Mouse (Mus musculus) limb, embryonic 13.5 days (tissue): ENCODE measurements around the gene Shroom3. TPM values are rescaled to one million over a fixed set of nuclear protein-coding genes. Genes with fewer than 3 reads are reported as not detected.
A peak's percentile ranks its signal among the peaks of the same experiment; 100 is the strongest.

Experiments
- ATAC-seq: fragments of 200-750 bp; cut with Nextera tagmentation; 2 replicates; pipeline ENCODE4 v1.8.0; 2017; ENCODE audit warnings: low read depth, moderate number of reproducible peaks, moderate TSS enrichment; ENCODE audit not compliant: low FRiP score
- H3K27ac ChIP-seq: fragments of 300-500 bp; sonication (generic); 2 replicates; pipeline ENCODE4 v1.5.1; 2015; ENCODE audit warnings: inconsistent platforms, mild to moderate bottlenecking, moderate library complexity
- H3K27me3 ChIP-seq: fragments of 300-500 bp; sonication (generic); 2 replicates; pipeline ENCODE4 v1.6.1; 2015; ENCODE audit warnings: mild to moderate bottlenecking, inconsistent platforms
- H3K36me3 ChIP-seq: fragments of 300-500 bp; sonication (generic); 2 replicates; pipeline ENCODE4 v1.6.1; 2015; ENCODE audit warnings: inconsistent platforms, mild to moderate bottlenecking, moderate library complexity
- H3K4me1 ChIP-seq: fragments of 300-500 bp; sonication (generic); 2 replicates; pipeline ENCODE4 v1.6.1; 2015; ENCODE audit warnings: inconsistent platforms
- H3K4me2 ChIP-seq: fragments of 300-500 bp; sonication (generic); replicated peaks from 2 replicates; pipeline ENCODE4 v1.6.1; 2015; ENCODE audit warnings: inconsistent platforms, mild to moderate bottlenecking, moderate library complexity
- H3K4me3 ChIP-seq: fragments of 300-500 bp; sonication (generic); 2 replicates; pipeline ENCODE4 v1.5.1; 2015; ENCODE audit warnings: moderate library complexity, mild to moderate bottlenecking, inconsistent platforms
- H3K9ac ChIP-seq: fragments of 300-500 bp; sonication (generic); 2 replicates; pipeline ENCODE4 v1.6.1; 2015; ENCODE audit warnings: mild to moderate bottlenecking, inconsistent platforms
- H3K9me3 ChIP-seq: fragments of 300-500 bp; sonication (generic); 2 replicates; pipeline ENCODE4 v1.6.1; 2016; ENCODE audit warnings: inconsistent platforms
- WGBS: fragments of 180-500 bp; shearing (Covaris S2); methylation state at CpG from one replicate; pipeline ENCODE4 v1.1.7; 2015; 5-methylcytosine and 5-hydroxymethylcytosine counted together
- polyA plus RNA-seq: library from polyadenylated mRNA; unstranded; fragments of >200 nt; fragmentation: Nextera tagmentation; extraction: Ambion mirVana; gene quantifications from 2 replicates; pipeline ENCODE4 v1.2.1, GENCODE M21; 2015

Shroom3 gene
- polyA plus RNA-seq, 1 experiment from 2014 or later, result 3.8 TPM

DNA sequence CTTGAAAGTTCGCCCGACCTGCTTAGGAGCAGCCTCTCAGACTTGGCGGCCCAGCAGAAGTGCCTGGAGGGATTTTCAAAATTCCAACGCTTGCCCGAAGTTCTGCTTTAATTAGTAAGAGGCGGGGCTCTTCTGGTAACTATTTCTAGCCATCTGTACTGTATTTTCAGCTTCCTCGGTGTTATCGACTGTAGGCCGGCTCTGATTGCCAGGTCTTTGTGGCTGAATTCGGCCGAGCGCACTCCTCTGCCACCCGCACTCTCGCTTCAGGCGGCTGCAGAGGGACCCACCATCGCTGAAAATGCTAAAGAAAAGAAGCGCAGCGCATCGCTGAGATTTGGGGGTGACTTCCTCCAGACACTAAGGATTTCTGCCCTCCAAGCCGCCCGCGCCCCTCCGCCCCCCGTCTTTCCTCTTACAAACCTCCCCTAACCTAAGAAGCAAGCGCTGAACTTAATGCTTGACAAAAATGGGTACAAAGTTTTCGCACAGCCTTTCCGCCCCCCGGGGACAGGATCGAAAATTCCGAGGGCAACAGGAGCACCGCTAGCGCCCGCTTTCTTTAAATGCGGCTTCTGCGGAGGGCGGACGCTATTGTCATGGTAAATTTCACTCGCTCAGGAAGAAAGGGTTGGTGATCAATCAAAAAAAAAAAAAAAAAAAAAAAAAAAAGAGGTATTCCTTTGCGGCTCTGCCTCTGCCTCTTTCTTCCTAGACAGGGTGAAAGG lies 450 bp upstream of the Shroom3 start:
- Histone ChIP-seq H3K27ac (peak overlapping the region; percentile 72; the same call in 1 of the 2 replicates), H3K4me3 (peak overlapping the region; percentile 60), H3K36me3 (no peaks in the 10 kb centered on the region), H3K4me1 (peaks cover 6% of the 10 kb centered on the region; the same call in 1 of the 2 replicates), H3K4me2 (peak overlapping the region; percentile 98), H3K9ac (peak overlapping the region; percentile 77), H3K27me3 (0 out of 2 replicates have a peak, but pooled peaks cover 3% of the 10 kb centered on the region), H3K9me3 (no peaks in the 10 kb centered on the region)
- peak; percentile 48; the same call in 1 of the 2 replicates for ATAC-seq
- WGBS, result under 1% methylated on average over 39 of the region's 39 CpGs

DNA sequence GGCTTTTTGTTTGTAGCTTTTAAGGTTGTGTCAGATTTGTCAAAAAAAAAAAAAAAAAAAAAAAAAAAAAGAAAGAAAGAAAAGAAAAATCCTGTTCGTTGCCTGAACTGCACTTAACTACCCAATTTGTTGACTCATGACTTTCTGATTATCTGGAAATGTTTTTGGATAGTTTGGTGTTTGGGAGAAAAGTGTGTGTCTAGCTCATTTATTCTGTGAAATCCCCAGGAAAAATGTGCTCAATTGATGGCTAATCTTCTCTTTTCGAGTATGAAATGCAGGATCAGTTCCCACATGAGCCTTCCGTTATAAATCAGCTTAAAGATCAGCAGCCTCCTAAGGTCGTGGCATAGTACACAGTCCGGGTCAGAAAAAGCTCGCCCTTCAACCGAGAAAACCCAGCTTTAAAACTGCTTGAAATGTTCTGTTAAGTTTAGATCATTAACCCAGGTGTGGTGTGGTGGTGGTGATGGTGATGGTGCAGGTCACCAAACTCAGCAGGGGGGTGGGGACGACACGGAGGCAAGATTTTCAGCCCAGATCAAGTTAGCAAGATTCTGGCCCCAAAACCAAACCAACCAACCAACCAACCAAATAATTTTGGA lies 738 bp downstream of the Shroom3 start:
- Histone ChIP-seq H3K4me1 (peaks cover 6% of the 10 kb centered on the region; the same call in 1 of the 2 replicates), H3K4me2 (peak overlapping the region; percentile 98), H3K27ac (no peak overlapping the region), H3K9me3 (no peaks in the 10 kb centered on the region), H3K9ac (peak overlapping the region; percentile 77), H3K4me3 (peak overlapping the region; percentile 60), H3K36me3 (no peaks in the 10 kb centered on the region), H3K27me3 (0 out of 2 replicates have a peak, but pooled peaks cover 3% of the 10 kb centered on the region)
- WGBS, result 26% methylated on average over 9 of the region's 9 CpGs
- no peak for ATAC-seq

DNA sequence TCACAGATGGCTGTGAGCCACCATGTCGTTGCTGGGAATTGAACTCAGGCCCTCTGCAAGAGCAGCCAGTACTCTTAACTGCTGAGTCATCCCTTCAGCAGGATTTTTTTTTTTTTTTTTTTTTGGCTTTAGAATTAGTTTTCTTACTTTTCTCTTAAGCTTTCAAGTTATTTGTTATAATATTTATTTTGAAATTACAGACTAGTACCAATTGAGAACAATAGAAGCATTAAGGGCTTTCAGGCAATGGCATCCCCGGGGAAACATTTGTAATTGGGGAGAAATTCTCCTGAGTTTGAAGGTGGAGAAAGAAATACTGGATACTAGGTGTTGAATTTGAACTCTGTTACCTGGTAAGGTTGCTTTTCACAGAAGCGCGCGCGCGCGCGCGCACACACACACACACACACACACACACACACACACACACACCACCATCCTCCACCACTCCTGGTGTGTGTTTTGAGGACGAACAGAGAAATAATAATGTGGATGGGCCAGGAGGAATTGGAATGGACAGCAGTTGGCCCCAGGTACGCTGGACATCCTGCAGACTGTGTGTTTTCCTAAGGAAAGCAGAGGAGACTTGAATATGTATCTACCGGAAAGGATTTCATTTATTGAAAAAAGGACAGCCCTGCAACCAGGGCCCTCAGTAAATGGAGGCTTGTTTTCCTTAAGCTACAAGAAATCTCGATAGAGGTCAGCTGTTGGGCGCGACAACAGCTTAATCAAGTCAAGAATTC lies 1.7 kb downstream of the Shroom3 start:
- Histone ChIP-seq H3K9me3 (no peaks in the 10 kb centered on the region), H3K27me3 (0 out of 2 replicates have a peak, but pooled peaks cover 3% of the 10 kb centered on the region), H3K36me3 (no peaks in the 10 kb centered on the region), H3K4me1 (peaks cover 6% of the 10 kb centered on the region; the same call in 1 of the 2 replicates), H3K9ac (no peak overlapping the region), H3K4me2 (0 out of 2 replicates have a peak overlapping the region, but pooled peaks have one; percentile 16), H3K27ac (no peak overlapping the region), H3K4me3 (no peak overlapping the region)
- no peak for ATAC-seq
- 91% methylated on average over 16 of the region's 16 CpGs for WGBS

DNA sequence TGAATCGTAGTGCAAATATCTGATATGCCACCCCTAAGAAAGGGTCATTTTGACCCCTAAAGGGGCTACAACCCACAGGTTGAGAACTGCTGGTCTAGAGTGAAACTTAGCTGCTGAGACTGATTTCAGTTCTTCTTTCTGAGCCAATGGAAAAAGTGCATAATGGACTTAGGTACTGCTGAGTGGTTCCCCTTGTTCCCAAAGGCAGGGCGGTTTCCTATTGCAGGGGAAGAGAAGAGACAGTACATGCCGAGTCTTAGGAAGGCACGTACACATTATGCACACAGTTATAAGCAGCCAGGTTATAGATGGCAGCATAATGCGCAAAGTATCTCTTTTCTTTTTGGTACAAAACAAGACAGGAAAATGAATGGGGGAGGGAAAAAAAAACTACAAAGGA lies 4.9 kb downstream of the Shroom3 start:
- Histone ChIP-seq H3K9me3 (no peaks in the 10 kb centered on the region), H3K4me1 (no peaks in the 10 kb centered on the region), H3K36me3 (no peaks in the 10 kb centered on the region), H3K9ac (no peak overlapping the region), H3K27ac (no peak overlapping the region), H3K27me3 (no peaks in the 10 kb centered on the region), H3K4me2 (no peak overlapping the region), H3K4me3 (no peak overlapping the region)
- ATAC-seq, result no peak
- WGBS, result 87% methylated on average over 5 of the region's 5 CpGs

DNA sequence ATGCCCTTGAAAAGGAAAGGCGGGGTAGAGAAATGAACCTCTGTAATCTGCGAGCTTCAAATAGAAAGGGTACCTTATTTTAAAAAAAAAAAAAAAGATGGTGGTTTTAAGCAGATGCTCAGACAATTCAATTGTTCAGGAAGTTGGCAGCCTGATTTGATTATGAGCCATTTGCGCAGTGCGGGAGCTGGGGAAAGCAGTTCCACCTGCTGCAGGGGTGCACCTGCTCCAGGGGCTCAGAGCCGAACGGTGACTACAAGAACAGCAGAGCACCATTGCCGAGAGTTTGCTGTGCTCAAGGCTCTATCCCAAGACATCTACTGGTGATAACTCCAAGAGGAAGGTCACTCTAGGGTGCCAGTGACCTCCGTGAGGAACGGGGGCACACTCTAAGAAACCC lies 5.3 kb downstream of the Shroom3 start:
- no peaks in the 10 kb centered on the region for H3K4me1 ChIP-seq
- WGBS, result 75% methylated on average over 9 of the region's 9 CpGs
- no peaks in the 10 kb centered on the region for H3K36me3 ChIP-seq
- H3K27me3 ChIP-seq, result no peaks in the 10 kb centered on the region
- H3K4me3 ChIP-seq, result no peak overlapping the region
- H3K9ac ChIP-seq, result no peak overlapping the region
- H3K9me3 ChIP-seq, result no peaks in the 10 kb centered on the region
- ATAC-seq, result no peak
- no peak overlapping the region for H3K27ac ChIP-seq
- H3K4me2 ChIP-seq, result no peak overlapping the region

DNA sequence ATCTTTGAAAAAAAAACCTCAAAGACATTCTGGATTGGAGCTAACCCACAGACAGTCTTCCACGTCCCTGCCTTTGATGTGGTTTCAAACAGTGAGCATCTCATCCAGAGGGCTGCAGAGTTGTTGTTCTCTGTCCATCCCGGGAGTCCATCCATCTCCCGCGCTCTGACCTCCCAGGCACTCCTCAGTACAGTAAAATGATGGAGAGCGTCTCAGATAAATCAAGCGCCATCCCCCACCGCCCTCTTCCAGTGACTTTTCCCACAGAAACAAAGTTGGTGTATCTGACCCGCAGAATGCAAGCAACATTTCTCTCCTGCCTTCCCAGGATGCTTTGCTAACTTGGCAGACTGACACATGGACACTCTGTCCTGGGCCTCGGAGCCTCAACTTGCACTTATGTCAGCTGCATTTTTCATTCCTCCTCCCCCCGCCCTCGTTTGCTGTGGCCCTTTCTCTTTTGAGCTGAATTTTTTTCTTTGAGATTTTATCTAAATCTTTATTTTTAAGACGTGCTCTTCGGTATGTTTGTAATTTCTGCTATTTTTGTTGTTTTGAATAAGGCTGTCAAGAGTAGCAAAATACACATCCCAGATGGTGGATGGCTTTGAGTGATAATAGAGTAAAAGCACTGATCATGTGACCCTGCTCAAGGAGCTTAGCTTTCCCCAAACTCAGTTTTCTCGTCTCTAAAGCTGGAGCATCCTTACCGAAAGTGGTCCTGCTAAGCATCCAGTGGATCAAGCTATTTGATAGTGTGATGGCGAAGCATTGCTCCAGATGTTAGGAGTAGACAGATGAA lies 9.2 kb downstream of the Shroom3 start:
- WGBS, result 63% methylated on average over 16 of the region's 16 CpGs
- no peak for ATAC-seq
- H3K4me2 ChIP-seq, result no peak overlapping the region

DNA sequence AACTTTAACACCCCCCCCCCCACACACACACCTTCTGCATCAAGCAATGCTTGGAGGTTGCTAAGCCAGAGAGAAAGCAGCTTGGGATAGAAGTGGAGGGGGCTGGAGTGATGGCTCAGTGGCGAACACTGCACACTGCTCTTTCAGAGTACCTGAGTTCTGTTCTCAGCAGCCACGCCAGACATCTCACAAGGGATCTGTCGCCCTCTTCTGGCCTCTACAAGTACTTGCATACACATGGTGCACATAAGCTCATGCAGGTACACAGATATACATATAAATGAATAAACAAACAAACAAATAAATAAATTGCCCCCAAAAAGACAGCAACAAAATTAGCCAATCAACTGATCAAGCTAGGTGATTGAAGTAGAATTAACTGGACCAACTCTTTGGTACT lies 10.5 kb downstream of the Shroom3 start:
- Histone ChIP-seq H3K4me2 (no peak overlapping the region), H3K27ac (no peak overlapping the region), H3K27me3 (no peaks in the 10 kb centered on the region), H3K4me3 (no peak overlapping the region), H3K4me1 (peaks cover 9% of the 10 kb centered on the region), H3K36me3 (no peaks in the 10 kb centered on the region), H3K9ac (no peak overlapping the region), H3K9me3 (no peaks in the 10 kb centered on the region)
- no peak for ATAC-seq
- 82% methylated on average over 3 of the region's 3 CpGs for WGBS

More for the DNA sequence above, 9.2 kb downstream of the Shroom3 start:
- H3K27ac ChIP-seq, result no peak overlapping the region
- H3K36me3 ChIP-seq, result no peaks in the 10 kb centered on the region
- H3K4me1 ChIP-seq, result no peaks in the 10 kb centered on the region
- no peak overlapping the region for H3K9ac ChIP-seq
- no peak overlapping the region for H3K4me3 ChIP-seq
- no peaks in the 10 kb centered on the region for H3K27me3 ChIP-seq
- H3K9me3 ChIP-seq, result no peaks in the 10 kb centered on the region

DNA sequence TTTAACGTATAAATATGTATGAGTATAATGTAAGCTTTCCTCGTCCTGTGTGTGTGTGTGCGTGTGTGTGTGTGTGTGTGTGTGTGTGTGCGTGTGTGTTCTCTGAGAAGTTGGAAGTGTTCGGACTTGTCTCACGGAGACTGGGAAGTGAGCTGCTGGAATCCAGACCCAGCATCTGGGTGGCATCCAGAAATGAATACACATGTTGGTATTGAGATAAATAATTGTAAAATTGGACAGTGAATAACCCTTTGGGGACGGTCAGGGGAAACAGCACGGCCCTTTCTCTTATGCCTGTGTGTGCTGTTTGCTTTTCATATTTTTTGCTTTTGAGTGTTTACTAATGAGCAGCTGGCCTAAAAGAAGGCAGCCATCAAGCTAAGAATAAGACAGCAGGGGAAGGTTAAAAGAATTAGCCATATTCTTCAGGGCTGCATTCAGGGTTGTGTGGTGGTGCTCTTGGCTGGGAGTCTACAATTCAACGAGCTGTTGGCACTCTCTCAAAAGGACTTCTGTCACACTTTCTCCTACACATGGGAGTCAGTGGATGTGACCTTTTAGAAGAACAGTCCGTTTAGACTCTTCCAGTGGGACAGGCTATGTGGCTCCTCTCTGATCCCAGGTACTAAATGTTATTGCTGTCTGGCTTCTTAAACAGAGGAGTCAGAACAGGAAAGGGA lies 11.2 kb downstream of the Shroom3 start:
- Histone ChIP-seq H3K27me3 (no peaks in the 10 kb centered on the region), H3K9me3 (no peaks in the 10 kb centered on the region), H3K9ac (no peak overlapping the region), H3K27ac (no peak overlapping the region), H3K4me3 (no peak overlapping the region), H3K36me3 (no peaks in the 10 kb centered on the region), H3K4me1 (peaks cover 14% of the 10 kb centered on the region), H3K4me2 (no peak overlapping the region)
- no peak for ATAC-seq
- 82% methylated on average over 10 of the region's 10 CpGs for WGBS

DNA sequence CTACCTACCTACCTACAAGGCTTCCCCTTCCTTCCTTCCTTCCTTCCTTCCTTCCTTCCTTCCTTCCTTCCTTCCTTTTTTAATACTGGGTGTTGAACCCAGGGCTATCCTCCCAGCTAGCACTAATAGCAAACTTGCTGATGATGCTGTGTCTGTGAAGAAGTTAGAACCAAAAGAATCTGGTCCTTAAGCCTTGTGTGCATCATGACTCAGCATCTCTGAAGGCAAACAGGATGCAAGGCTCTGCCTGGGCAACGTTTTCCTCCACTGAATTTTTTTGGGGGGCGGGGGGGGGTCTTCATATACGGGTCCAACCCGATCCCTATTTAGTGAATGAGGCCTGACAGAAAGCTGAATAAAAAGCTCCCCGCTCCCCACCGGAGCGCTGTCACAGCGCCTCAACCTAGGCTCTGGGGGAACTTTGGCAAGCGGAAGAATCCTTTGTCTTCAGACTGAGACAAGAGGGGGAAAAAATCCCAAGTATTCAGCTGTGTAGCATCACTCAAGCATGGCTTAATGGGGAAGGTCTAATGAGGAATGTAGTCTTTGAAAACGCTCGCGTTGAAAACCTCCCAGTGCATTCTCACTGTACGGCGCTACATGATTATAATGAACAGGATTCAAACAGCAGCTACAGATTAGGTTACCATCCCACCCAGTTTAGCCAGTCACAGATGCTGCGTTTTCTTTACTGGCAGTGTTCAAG lies 15.0 kb downstream of the Shroom3 start:
- Histone ChIP-seq H3K4me3 (peak overlapping the region; percentile 23), H3K36me3 (no peaks in the 10 kb centered on the region), H3K9me3 (no peaks in the 10 kb centered on the region), H3K4me1 (peaks cover 14% of the 10 kb centered on the region), H3K4me2 (peak overlapping the region; percentile 58), H3K9ac (0 out of 2 replicates have a peak overlapping the region, but pooled peaks have one; percentile 45), H3K27ac (no peak overlapping the region), H3K27me3 (no peaks in the 10 kb centered on the region)
- peak; percentile 28; the same call in 1 of the 2 replicates for ATAC-seq
- WGBS, result 8% methylated on average over 15 of the region's 15 CpGs

DNA sequence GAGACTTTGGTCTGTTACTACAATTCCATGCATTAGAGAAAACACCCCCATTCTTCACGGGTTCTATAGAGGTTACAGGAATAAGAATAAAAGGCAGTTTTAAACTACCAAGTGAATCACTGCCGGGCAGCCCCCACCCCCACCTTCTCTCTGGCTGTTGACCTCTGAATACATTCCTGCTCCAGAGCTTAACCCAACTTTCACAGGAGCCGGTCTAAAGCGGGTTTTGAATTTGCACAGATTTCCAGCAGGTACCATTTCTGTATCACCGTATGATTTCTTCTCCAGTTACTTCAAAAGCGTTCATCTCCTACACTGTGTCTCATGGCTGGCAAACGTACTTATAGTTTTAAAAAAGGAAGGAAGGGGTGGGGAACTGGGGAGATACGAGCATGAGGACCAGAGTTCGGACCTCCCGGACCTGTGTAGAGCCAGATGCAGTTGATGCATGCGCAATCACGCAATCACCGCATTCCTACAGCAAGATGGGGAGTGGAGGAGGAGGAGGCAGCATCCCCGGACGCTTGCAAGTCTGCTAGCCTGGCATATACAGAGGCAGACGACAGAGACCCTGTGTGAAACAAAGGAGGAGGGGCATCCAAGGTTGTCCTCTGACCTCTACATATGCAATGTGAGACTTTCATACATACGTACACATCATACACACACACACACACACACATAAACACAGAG lies 15.7 kb downstream of the Shroom3 start:
- Histone ChIP-seq H3K4me2 (peak overlapping the region; percentile 58), H3K27me3 (no peaks in the 10 kb centered on the region), H3K4me3 (peak overlapping the region; percentile 23), H3K9me3 (no peaks in the 10 kb centered on the region), H3K36me3 (no peaks in the 10 kb centered on the region), H3K4me1 (peaks cover 14% of the 10 kb centered on the region), H3K9ac (no peak overlapping the region), H3K27ac (no peak overlapping the region)
- ATAC-seq, result no peak
- 31% methylated on average over 17 of the region's 17 CpGs for WGBS
